Mouse (Mus musculus) heart, postnatal 0 days (tissue): ENCODE measurements around the gene Glb1.

ENCODE experiments used
- CTCF ChIP-seq: IDR thresholded peaks from 2 replicates; pipeline ENCODE4 v1.5.1; 2016; ENCODE audit warnings: antibody characterized with exemption, control low read depth, low read depth
- EP300 ChIP-seq: IDR thresholded peaks from 2 replicates; pipeline ENCODE4 v1.6.1; 2016; ENCODE audit warnings: antibody characterized with exemption, low read depth

GRCm38 (mm10) chr9:114504816-114505215 lies 103.9 kb downstream of the Glb1 start, which contains the start of gene Ccr4:
- TF ChIP-seq CTCF (no peak), EP300 (no peak)
